Mouse (Mus musculus) olfactory bulb, adult 2 months (tissue): ENCODE results near the gene Optn. TPM values are rescaled to one million over a fixed set of nuclear protein-coding genes. Genes with fewer than 3 reads are reported as not detected.

ENCODE experiments used
- H3K27ac ChIP-seq: fragments of 200-500 bp; 2 replicates; pipeline ENCODE4 v1.5.1; 2012; ENCODE audit warnings: low read depth, low read length; ENCODE audit not compliant: insufficient read depth
- H3K4me1 ChIP-seq: fragments of 200-500 bp; 2 replicates; pipeline ENCODE4 v1.6.1; 2012; ENCODE audit warnings: low read length; ENCODE audit not compliant: control insufficient read depth, insufficient read depth
- H3K4me3 ChIP-seq: fragments of 200-500 bp; 2 replicates; pipeline ENCODE4 v1.5.1; 2012; ENCODE audit warnings: mild to moderate bottlenecking, low read depth, low read length, moderate library complexity; ENCODE audit not compliant: insufficient read depth
- CTCF ChIP-seq: fragments of 200-500 bp; IDR thresholded peaks from 2 replicates; pipeline ENCODE4 v1.5.1; 2012; ENCODE audit warnings: low read depth, mild to moderate bottlenecking, low read length, moderate library complexity; ENCODE audit not compliant: insufficient read depth
- POLR2A ChIP-seq: fragments of 200-500 bp; IDR thresholded peaks from 2 replicates; pipeline ENCODE4 v1.6.1; 2012; ENCODE audit warnings: mild to moderate bottlenecking, low read depth, low read length, moderate library complexity; ENCODE audit not compliant: insufficient read depth
- WGBS: fragments of 180-500 bp; shearing (Covaris S2); methylation state at CpG from one replicate; pipeline ENCODE4 v1.1.7; 2018; 5-methylcytosine and 5-hydroxymethylcytosine counted together
- polyA plus RNA-seq: library from polyadenylated mRNA; stranded (reverse); fragments of >200 nt; gene quantifications from 2 replicates; pipeline ENCODE4 v1.2.4, GENCODE M21; 2012; ENCODE audit warnings: low replicate concordance; ENCODE audit not compliant: missing spikeins, insufficient read depth, insufficient read length

The Optn gene
- polyA plus RNA-seq, 1 experiment = not detected

GRCm38 (mm10) chr2:5043476-5043761, 20.4 kb downstream of the Optn start:
- H3K4me3 ChIP-seq = no peak overlapping the region
- H3K27ac ChIP-seq = no peak overlapping the region
- 99% methylated on average over 2 of the region's 2 CpGs for WGBS
- TF ChIP-seq POLR2A = no peak
- no peak for TF ChIP-seq CTCF
- H3K4me1 ChIP-seq = peaks cover 2% of the 10 kb centered on the region; the same call in 1 of the 2 replicates

GRCm38 (mm10) chr2:5042616-5043475, 21.0 kb downstream of the Optn start:
- no peak overlapping the region for H3K27ac ChIP-seq
- TF ChIP-seq POLR2A (no peak), CTCF (no peak)
- H3K4me3 ChIP-seq = no peak overlapping the region
- H3K4me1 ChIP-seq = peaks cover 3% of the 10 kb centered on the region
- 86% methylated on average over 11 of the region's 11 CpGs for WGBS

GRCm38 (mm10) chr2:5041854-5042253, 22.0 kb downstream of the Optn start:
- WGBS = 89% methylated on average over 5 of the region's 5 CpGs

GRCm38 (mm10) chr2:5040281-5041161, 23.3 kb downstream of the Optn start:
- Histone ChIP-seq H3K27ac (no peak overlapping the region), H3K4me3 (no peak overlapping the region), H3K4me1 (peaks cover 6% of the 10 kb centered on the region)
- WGBS = 95% methylated on average over 12 of the region's 12 CpGs
- TF ChIP-seq CTCF (no peak), POLR2A (no peak)

More at GRCm38 (mm10) chr2:5041854-5042253, 22.0 kb downstream of the Optn start:
- Histone ChIP-seq H3K27ac (no peak overlapping the region), H3K4me3 (no peak overlapping the region), H3K4me1 (peaks cover 6% of the 10 kb centered on the region)
- TF ChIP-seq CTCF (no peak), POLR2A (no peak)

- Histone ChIP-seq H3K4me3 (no peak overlapping the region), H3K4me1 (peaks cover 3% of the 10 kb centered on the region; the same call in 1 of the 2 replicates), H3K27ac (no peak overlapping the region)
- 79% methylated on average over 13 of the region's 13 CpGs for WGBS
- TF ChIP-seq CTCF (no peak), POLR2A (no peak)
These were observed 24.3 kb downstream of the Optn start for GRCm38 (mm10) chr2:5039350-5040170.

- H3K4me1 ChIP-seq = peaks cover 3% of the 10 kb centered on the region; the same call in 1 of the 2 replicates
- TF ChIP-seq POLR2A (no peak), CTCF (no peak)
- no peak overlapping the region for H3K4me3 ChIP-seq
- WGBS = 72% methylated on average over 5 of the region's 5 CpGs
- H3K27ac ChIP-seq = no peak overlapping the region
These were observed 25.5 kb downstream of the Optn start for GRCm38 (mm10) chr2:5038320-5038719.

GRCm38 (mm10) chr2:5037390-5037789, 26.5 kb downstream of the Optn start:
- H3K27ac ChIP-seq = no peak overlapping the region
- TF ChIP-seq POLR2A (no peak), CTCF (no peak)
- WGBS = 38% methylated on average over 3 of the region's 3 CpGs
- no peak overlapping the region for H3K4me3 ChIP-seq
- H3K4me1 ChIP-seq = peaks cover 3% of the 10 kb centered on the region; the same call in 1 of the 2 replicates

GRCm38 (mm10) chr2:5036411-5037076, 27.3 kb downstream of the Optn start:
- Histone ChIP-seq H3K4me1 (peaks cover 3% of the 10 kb centered on the region; the same call in 1 of the 2 replicates), H3K27ac (no peak overlapping the region), H3K4me3 (no peak overlapping the region)
- WGBS = 65% methylated on average over 10 of the region's 10 CpGs
- TF ChIP-seq CTCF = no peak
- no peak for TF ChIP-seq POLR2A

- Histone ChIP-seq H3K4me3 (no peak overlapping the region), H3K4me1 (peaks cover 3% of the 10 kb centered on the region; the same call in 1 of the 2 replicates), H3K27ac (no peak overlapping the region)
- TF ChIP-seq CTCF (no peak), POLR2A (no peak)
- WGBS = 86% methylated on average over 9 of the region's 9 CpGs
These were observed 28.6 kb downstream of the Optn start for GRCm38 (mm10) chr2:5035241-5035640.
